Mouse (Mus musculus): ENCODE measurements at regions not wholly inside any gene's neighbourhood (a gene's known extent, or its start where the extent isn't known, plus 50 kb on each side); places are given as distances from the start of the nearest gene placed in this dataset.

DNA sequence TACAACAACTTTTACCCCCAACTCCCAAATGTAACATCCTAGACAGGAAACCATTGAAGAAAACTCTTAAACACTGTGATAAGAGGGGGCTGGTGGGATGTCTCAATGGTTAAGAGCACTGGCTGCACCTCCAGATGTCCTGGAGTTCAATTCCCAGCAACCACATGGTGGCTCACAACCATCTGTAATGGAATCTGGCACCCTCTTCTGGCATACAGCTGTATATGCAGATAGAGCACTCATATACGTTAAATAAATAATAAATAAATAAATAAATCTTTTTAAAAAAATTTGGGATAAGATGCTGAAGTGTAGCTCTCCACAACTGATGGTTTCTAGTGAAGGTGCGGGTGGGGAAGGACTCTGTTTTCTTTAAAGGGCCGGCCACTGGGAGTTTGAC is 69.3 kb downstream of the Kctd15 start:
- H3K4me2 ChIP-seq (replicated peaks; ENCODE audit: low read depth, low read length) = no peak overlapping the region
- H3K4me3 ChIP-seq (ENCODE audit: low read length) = no peak overlapping the region
- ATAC-seq (ENCODE audit: low FRiP score, low TSS enrichment) = no peak
- peaks cover 15% of the 10 kb centered on the region for H3K9me3 ChIP-seq (ENCODE audit: low read length)
- H3K9ac ChIP-seq (replicated peaks; ENCODE audit: low read length) = no peak overlapping the region
- no peaks in the 10 kb centered on the region for H3K36me3 ChIP-seq (ENCODE audit: insufficient read depth, low read length)
- no peak overlapping the region for H3K27ac ChIP-seq (ENCODE audit: low read length)
- H3K4me1 ChIP-seq (ENCODE audit: insufficient read depth, low read length) = peaks cover 3% of the 10 kb centered on the region; the same call in 1 of the 2 replicates
- no peaks in the 10 kb centered on the region for H3K27me3 ChIP-seq (ENCODE audit: insufficient read depth, low read length)
- 93% methylated on average over 3 of the region's 3 CpGs for WGBS

GRCm38 (mm10) chr7:34585312-34585865 is 71.1 kb downstream of the Kctd15 start:
- no peak for ATAC-seq (ENCODE audit: low FRiP score, low TSS enrichment)
- H3K9ac ChIP-seq (replicated peaks; ENCODE audit: low read length) = no peak overlapping the region

DNA sequence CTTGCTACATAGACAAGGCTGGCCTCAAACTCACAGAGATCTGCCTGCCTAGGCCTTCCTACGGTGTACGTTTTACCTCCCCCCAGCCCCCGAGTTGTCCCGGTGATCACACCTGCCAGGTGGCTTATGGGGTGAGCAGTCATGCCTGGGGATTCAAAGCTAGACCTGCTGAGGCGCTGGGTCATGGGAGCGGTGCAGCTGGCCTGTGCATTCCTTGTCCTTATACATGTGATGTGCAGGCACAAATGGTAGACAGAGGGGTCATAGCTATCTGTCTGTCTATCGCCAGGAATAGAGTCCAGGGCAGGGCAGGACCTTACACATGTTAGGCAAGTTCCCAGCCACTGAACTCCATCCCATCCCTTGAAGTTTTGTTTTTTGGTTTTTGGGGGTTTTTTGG is 71.7 kb downstream of the Kctd15 start:
- H3K27me3 ChIP-seq (ENCODE audit: insufficient read depth, low read length) = no peaks in the 10 kb centered on the region
- H3K36me3 ChIP-seq (ENCODE audit: insufficient read depth, low read length) = no peaks in the 10 kb centered on the region
- peaks cover 15% of the 10 kb centered on the region for H3K9me3 ChIP-seq (ENCODE audit: low read length)
- ATAC-seq (ENCODE audit: low FRiP score, low TSS enrichment) = no peak
- WGBS = 81% methylated on average over 7 of the region's 7 CpGs
- H3K4me3 ChIP-seq (ENCODE audit: low read length) = no peak overlapping the region
- H3K27ac ChIP-seq (ENCODE audit: low read length) = no peak overlapping the region
- H3K9ac ChIP-seq (replicated peaks; ENCODE audit: low read length) = no peak overlapping the region
- no peak overlapping the region for H3K4me2 ChIP-seq (replicated peaks; ENCODE audit: low read depth, low read length)
- H3K4me1 ChIP-seq (ENCODE audit: insufficient read depth, low read length) = no peaks in the 10 kb centered on the region

More at GRCm38 (mm10) chr7:34585312-34585865, 71.1 kb downstream of the Kctd15 start:
- WGBS = 74% methylated on average over 4 of the region's 4 CpGs
- no peaks in the 10 kb centered on the region for H3K27me3 ChIP-seq (ENCODE audit: insufficient read depth, low read length)
- H3K4me3 ChIP-seq (ENCODE audit: low read length) = no peak overlapping the region
- H3K4me2 ChIP-seq (replicated peaks; ENCODE audit: low read depth, low read length) = no peak overlapping the region
- peaks cover 15% of the 10 kb centered on the region for H3K9me3 ChIP-seq (ENCODE audit: low read length)
- no peaks in the 10 kb centered on the region for H3K36me3 ChIP-seq (ENCODE audit: insufficient read depth, low read length)
- H3K4me1 ChIP-seq (ENCODE audit: insufficient read depth, low read length) = no peaks in the 10 kb centered on the region
- no peak overlapping the region for H3K27ac ChIP-seq (ENCODE audit: low read length)

GRCm38 (mm10) chr7:34580866-34581265 is 75.7 kb downstream of the Kctd15 start:
- H3K27me3 ChIP-seq (ENCODE audit: insufficient read depth, low read length) = no peaks in the 10 kb centered on the region
- no peak overlapping the region for H3K4me2 ChIP-seq (replicated peaks; ENCODE audit: low read depth, low read length)
- 0 out of 2 replicates have a peak, but pooled peaks cover 6% of the 10 kb centered on the region for H3K9me3 ChIP-seq (ENCODE audit: low read length)
- WGBS = 89% methylated on average over 9 of the region's 9 CpGs
- H3K4me3 ChIP-seq (ENCODE audit: low read length) = no peak overlapping the region
- H3K36me3 ChIP-seq (ENCODE audit: insufficient read depth, low read length) = no peaks in the 10 kb centered on the region
- no peak for ATAC-seq (ENCODE audit: low FRiP score, low TSS enrichment)
- H3K27ac ChIP-seq (ENCODE audit: low read length) = no peak overlapping the region
- H3K9ac ChIP-seq (replicated peaks; ENCODE audit: low read length) = no peak overlapping the region
- H3K4me1 ChIP-seq (ENCODE audit: insufficient read depth, low read length) = no peaks in the 10 kb centered on the region

DNA sequence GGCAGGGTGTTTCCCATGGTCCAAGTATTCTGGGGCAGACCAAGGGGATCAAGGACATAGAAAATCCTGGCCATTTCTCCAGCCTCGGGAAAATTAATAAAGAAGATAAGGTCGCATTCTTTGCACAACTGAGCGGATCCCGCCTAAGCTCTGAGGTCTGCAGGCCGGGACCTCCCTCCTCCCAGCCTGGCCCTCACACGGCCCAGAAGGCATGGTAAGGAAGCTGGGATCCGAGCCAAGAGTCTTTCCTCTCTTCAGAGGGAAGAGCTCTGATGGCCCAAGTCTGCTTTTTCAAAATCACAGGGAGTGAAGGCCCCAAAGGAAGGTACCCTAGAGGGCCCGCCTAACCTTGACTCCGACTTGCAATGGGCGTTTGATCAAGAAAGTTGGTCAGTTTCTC is 85.2 kb downstream of the Kctd15 start:
- Histone ChIP-seq H3K4me3 (ENCODE audit: low read length) (peak overlapping the region; percentile 40; the same call in 1 of the 2 replicates), H3K27ac (ENCODE audit: low read length) (peak overlapping the region; percentile 94)
- peak; percentile 54 for ATAC-seq (ENCODE audit: low FRiP score, low TSS enrichment)

GRCm38 (mm10) chr7:34570114-34571065 is 86.1 kb downstream of the Kctd15 start:
- peak overlapping the region; percentile 94 for H3K27ac ChIP-seq (ENCODE audit: low read length)
- peak overlapping the region; percentile 64 for H3K4me2 ChIP-seq (replicated peaks; ENCODE audit: low read depth, low read length)
- peak; percentile 96 for ATAC-seq (ENCODE audit: low FRiP score, low TSS enrichment)
- H3K9ac ChIP-seq (replicated peaks; ENCODE audit: low read length) = peak overlapping the region; percentile 60
- no peaks in the 10 kb centered on the region; the same call in 1 of the 2 replicates for H3K9me3 ChIP-seq (ENCODE audit: low read length)
- WGBS = 1% methylated on average over 43 of the region's 43 CpGs
- no peaks in the 10 kb centered on the region for H3K36me3 ChIP-seq (ENCODE audit: insufficient read depth, low read length)
- peaks cover 25% of the 10 kb centered on the region for H3K4me1 ChIP-seq (ENCODE audit: insufficient read depth, low read length)
- H3K4me3 ChIP-seq (ENCODE audit: low read length) = peak overlapping the region; percentile 40
- H3K27me3 ChIP-seq (ENCODE audit: insufficient read depth, low read length) = no peaks in the 10 kb centered on the region

More for the DNA sequence above, 85.2 kb downstream of the Kctd15 start:
- Histone ChIP-seq H3K4me2 (replicated peaks; ENCODE audit: low read depth, low read length) (peak overlapping the region; percentile 64), H3K9me3 (ENCODE audit: low read length) (no peaks in the 10 kb centered on the region; the same call in 1 of the 2 replicates), H3K36me3 (ENCODE audit: insufficient read depth, low read length) (no peaks in the 10 kb centered on the region), H3K4me1 (ENCODE audit: insufficient read depth, low read length) (peaks cover 25% of the 10 kb centered on the region), H3K27me3 (ENCODE audit: insufficient read depth, low read length) (no peaks in the 10 kb centered on the region), H3K9ac (replicated peaks; ENCODE audit: low read length) (peak overlapping the region; percentile 60)
- 33% methylated on average over 10 of the region's 10 CpGs for WGBS

DNA sequence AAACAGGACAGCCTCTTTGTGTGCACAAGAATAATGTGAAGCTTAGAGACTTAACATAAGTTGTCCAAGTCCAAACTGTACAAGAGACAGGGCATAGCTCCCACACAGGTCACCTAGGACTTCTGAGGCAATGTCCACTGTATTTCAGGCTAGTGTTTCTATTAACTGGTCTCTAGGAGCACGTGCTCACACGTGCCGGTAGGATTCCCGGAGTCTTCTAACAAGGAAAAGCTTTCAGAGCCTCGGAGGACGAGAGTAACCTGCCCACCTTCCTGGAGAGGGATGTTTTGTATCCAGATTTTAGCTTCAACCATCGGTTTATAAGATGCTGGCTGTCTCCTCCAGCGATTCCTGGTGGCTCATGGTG is 86.8 kb downstream of the Kctd15 start:
- H3K4me1 ChIP-seq (ENCODE audit: insufficient read depth, low read length) = peaks cover 25% of the 10 kb centered on the region
- H3K36me3 ChIP-seq (ENCODE audit: insufficient read depth, low read length) = no peaks in the 10 kb centered on the region
- no peaks in the 10 kb centered on the region; the same call in 1 of the 2 replicates for H3K9me3 ChIP-seq (ENCODE audit: low read length)
- H3K9ac ChIP-seq (replicated peaks; ENCODE audit: low read length) = peak overlapping the region; percentile 60
- H3K27ac ChIP-seq (ENCODE audit: low read length) = peak overlapping the region; percentile 94
- H3K27me3 ChIP-seq (ENCODE audit: insufficient read depth, low read length) = no peaks in the 10 kb centered on the region
- peak overlapping the region; percentile 40 for H3K4me3 ChIP-seq (ENCODE audit: low read length)
- peak overlapping the region; percentile 64 for H3K4me2 ChIP-seq (replicated peaks; ENCODE audit: low read depth, low read length)
- 17% methylated on average over 8 of the region's 8 CpGs for WGBS
- ATAC-seq (ENCODE audit: low FRiP score, low TSS enrichment) = no peak

DNA sequence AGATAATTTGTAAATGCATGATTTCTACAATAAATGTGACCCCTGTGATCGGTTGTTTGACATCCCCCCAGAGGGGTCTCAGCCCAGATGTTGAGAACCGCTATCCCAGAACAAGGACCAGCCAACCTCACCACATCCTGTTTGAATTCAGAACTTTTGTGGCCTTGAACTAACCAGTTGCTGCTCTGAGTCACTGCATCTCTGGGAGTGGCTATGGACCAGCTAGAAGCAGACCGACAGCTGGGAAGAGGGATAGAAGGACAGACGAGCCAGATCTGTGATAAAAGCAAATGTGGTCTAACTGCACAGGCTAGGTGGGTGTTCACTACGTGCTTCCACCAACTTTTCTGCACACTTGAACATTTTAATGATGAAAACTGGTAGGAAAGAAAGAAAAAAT is 89.0 kb downstream of the Kctd15 start:
- Histone ChIP-seq H3K9me3 (ENCODE audit: low read length) (no peaks in the 10 kb centered on the region), H3K27ac (ENCODE audit: low read length) (no peak overlapping the region), H3K27me3 (ENCODE audit: insufficient read depth, low read length) (no peaks in the 10 kb centered on the region), H3K36me3 (ENCODE audit: insufficient read depth, low read length) (no peaks in the 10 kb centered on the region), H3K4me1 (ENCODE audit: insufficient read depth, low read length) (peaks cover 25% of the 10 kb centered on the region), H3K9ac (replicated peaks; ENCODE audit: low read length) (no peak overlapping the region), H3K4me2 (replicated peaks; ENCODE audit: low read depth, low read length) (no peak overlapping the region), H3K4me3 (ENCODE audit: low read length) (no peak overlapping the region)
- 66% methylated on average over 5 of the region's 5 CpGs for WGBS
- ATAC-seq (ENCODE audit: low FRiP score, low TSS enrichment) = no peak

DNA sequence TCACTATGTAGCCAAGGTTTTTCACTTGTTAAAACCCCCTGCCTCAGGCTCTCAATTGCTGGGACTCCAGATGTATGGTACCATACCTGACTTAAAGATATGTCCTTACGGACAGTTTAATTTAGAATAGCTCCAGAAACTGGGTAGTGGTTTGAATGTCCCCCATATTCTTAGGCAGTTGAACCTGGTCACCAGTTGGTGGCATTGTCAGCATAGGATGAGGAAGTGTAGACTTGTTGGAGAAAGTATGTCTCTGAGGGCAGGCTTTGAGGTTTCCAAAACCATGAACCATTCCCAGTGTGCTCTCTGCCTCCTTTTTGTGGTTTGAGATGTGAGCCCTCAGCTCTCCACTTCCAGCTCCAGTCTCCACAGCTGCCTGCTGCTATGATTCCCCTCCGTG is 94.4 kb downstream of the Kctd15 start:
- Histone ChIP-seq H3K9ac (replicated peaks; ENCODE audit: low read length) (no peak overlapping the region), H3K27me3 (ENCODE audit: insufficient read depth, low read length) (no peaks in the 10 kb centered on the region), H3K27ac (ENCODE audit: low read length) (no peak overlapping the region), H3K4me1 (ENCODE audit: insufficient read depth, low read length) (0 out of 2 replicates have a peak, but pooled peaks cover 3% of the 10 kb centered on the region), H3K9me3 (ENCODE audit: low read length) (peaks cover 4% of the 10 kb centered on the region), H3K4me2 (replicated peaks; ENCODE audit: low read depth, low read length) (no peak overlapping the region), H3K36me3 (ENCODE audit: insufficient read depth, low read length) (no peaks in the 10 kb centered on the region), H3K4me3 (ENCODE audit: low read length) (no peak overlapping the region)
- 80% methylated on average over 2 of the region's 2 CpGs for whole genome bisulfite sequencing
- ATAC-seq (ENCODE audit: low FRiP score, low TSS enrichment) = no peak

Data from kidney, embryonic 16.5 days (tissue).